Mouse (Mus musculus) cortical plate, adult 2 months (tissue): Measurements from ENCODE around the gene Snai3.

Experiments used
- CTCF ChIP-seq: fragments of 200-500 bp; IDR thresholded peaks from 2 replicates; pipeline ENCODE4 v1.5.1; 2011; ENCODE audit warnings: mild to moderate bottlenecking, control low read depth, low read length; ENCODE audit not compliant: insufficient read depth; ENCODE audit errors: extremely low read depth
- POLR2A ChIP-seq: fragments of 200-500 bp; IDR thresholded peaks from 2 replicates; pipeline ENCODE4 v1.6.1; 2011; ENCODE audit warnings: mild to moderate bottlenecking, low read length, control low read depth; ENCODE audit not compliant: insufficient read depth; ENCODE audit errors: extremely low read depth

GRCm38 (mm10) chr8:122435375-122435774, 25.2 kb downstream of the Snai3 start:
- peak; percentile 24; the same call in 1 of the 2 replicates for TF ChIP-seq CTCF
- TF ChIP-seq POLR2A = no peak
